Mouse (Mus musculus) cerebellum, adult 11-12 months (tissue): ENCODE data around the gene Gm21188.
"Not testable (repeated sequence)": the region's sequence is repeated elsewhere in the genome, so short reads cannot be mapped to it uniquely, and the experiment has no call there.

Experiments used
- DNase-seq: peaks from one replicate; pipeline ENCODE4 v3.0.0; 2022

The Gm21188 gene

DNA sequence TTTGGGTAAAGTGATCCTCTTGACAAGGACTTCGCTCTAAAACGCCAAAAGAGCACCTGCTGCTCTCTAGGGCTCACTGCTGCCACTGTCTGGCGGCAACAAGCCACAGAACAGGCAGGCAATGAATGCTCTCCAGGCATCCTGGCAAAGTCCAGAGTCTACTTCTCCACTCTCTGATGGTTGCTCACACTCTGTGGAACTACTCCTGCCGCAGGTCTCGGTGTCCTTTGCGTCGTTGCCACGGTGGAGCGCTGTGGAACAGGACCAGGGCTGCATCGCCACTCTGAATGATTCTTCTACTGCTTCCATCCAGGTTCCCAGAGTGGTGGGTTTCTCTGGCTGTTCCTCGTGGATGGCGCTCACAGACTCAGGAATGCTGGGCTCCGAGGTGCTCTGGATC, 25.6 kb downstream of the Gm21188 start:
- DNase-seq = not testable (repeated sequence)

DNA sequence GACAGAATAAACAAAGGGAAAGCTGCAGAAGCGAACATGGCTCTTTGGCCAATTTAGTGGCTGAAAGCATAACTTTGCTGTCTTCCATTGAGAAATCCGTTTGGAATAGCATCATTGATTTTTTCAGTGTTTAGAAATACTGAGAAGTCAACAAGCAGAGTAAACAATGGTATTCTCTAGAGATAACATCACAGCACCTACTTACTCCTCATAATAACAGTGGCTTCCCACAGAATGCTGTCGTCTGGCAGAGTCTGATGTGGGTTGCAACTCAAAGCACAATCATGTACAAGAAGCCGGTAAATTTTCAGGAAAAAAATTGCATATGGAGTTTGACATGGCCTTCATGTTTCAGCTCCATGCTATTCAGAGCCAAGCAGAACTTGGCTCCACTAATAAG, 26.4 kb downstream of the Gm21188 start:
- not testable (repeated sequence) for DNase-seq

GRCm38 (mm10) chr13:120025004-120025403, 27.0 kb downstream of the Gm21188 start:
- not testable (repeated sequence) for DNase-seq

- not testable (repeated sequence) for DNase-seq
These were observed 27.4 kb downstream of the Gm21188 start for GRCm38 (mm10) chr13:120024581-120024980.

GRCm38 (mm10) chr13:120021477-120021876, 30.5 kb downstream of the Gm21188 start:
- DNase-seq = not testable (repeated sequence)

- not testable (repeated sequence) for DNase-seq
These were observed 36.5 kb downstream of the Gm21188 start for GRCm38 (mm10) chr13:120015348-120016007.

GRCm38 (mm10) chr13:120013962-120014361, 38.0 kb downstream of the Gm21188 start:
- DNase-seq = not testable (repeated sequence)

DNA sequence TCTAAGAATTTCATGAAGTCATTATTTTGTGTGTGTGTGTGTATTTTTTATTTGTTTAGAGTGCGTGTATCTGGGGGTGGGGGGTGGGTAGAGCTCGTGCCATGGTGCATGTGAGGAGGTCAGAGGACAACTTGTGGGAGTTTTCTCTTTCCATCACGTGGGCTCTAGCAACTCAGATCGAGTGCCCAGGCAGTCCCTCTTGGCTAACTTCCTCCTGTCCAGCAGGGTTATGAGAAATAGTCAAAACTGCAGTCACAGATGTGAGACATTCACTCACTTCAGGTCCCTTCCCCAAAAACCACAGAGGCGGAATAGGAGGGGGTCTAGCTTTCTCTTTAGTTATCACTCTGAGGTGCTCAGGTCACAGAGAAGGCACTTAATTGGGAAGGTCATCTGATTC, 38.5 kb downstream of the Gm21188 start:
- DNase-seq = not testable (repeated sequence)

GRCm38 (mm10) chr13:120010068-120010467, 41.9 kb downstream of the Gm21188 start:
- not testable (repeated sequence) for DNase-seq

GRCm38 (mm10) chr13:119999215-119999614, 52.8 kb downstream of the Gm21188 start:
- DNase-seq = not testable (repeated sequence)

DNA sequence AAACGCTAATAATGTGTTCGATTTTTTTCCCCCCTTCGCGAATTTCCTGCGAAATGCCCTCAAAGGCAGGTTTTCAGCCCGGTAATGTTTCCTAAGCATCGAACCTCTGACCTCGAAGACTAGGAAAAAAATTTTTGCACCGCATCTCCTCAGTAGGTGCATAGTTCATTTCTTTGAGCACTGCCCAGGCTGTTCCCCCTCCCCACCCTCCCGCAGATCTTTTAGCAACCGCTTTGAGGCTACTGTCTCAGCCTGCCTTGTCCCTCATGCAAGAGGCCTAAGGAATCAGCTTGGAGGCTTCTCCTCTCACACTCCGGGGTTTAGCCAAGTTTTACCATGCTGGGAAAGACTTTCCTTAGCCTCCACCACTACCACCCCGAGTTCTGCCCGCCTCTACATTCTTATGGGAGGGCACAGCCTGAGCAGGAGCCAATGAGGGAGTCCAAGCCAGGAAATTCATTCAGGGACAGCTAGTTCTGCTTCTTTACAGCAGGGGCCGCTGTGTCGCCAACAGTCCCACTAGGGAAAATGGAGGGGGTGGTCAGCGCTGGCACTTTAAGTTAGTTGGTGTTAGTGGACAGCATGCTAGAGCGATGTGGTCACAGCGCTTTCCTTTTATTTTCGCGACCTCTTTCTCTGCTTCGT, 53.4 kb downstream of the Gm21188 start:
- DNase-seq = not testable (repeated sequence)

- not testable (repeated sequence) for DNase-seq
These were observed 60.0 kb downstream of the Gm21188 start for GRCm38 (mm10) chr13:119991917-119992496.

GRCm38 (mm10) chr13:119991264-119991663, 60.7 kb downstream of the Gm21188 start:
- DNase-seq = not testable (repeated sequence)
